Mouse (Mus musculus): ENCODE results near the gene Stxbp1.
A peak's percentile ranks its signal among the peaks of the same experiment; 100 is the strongest.

The Stxbp1 gene

DNA sequence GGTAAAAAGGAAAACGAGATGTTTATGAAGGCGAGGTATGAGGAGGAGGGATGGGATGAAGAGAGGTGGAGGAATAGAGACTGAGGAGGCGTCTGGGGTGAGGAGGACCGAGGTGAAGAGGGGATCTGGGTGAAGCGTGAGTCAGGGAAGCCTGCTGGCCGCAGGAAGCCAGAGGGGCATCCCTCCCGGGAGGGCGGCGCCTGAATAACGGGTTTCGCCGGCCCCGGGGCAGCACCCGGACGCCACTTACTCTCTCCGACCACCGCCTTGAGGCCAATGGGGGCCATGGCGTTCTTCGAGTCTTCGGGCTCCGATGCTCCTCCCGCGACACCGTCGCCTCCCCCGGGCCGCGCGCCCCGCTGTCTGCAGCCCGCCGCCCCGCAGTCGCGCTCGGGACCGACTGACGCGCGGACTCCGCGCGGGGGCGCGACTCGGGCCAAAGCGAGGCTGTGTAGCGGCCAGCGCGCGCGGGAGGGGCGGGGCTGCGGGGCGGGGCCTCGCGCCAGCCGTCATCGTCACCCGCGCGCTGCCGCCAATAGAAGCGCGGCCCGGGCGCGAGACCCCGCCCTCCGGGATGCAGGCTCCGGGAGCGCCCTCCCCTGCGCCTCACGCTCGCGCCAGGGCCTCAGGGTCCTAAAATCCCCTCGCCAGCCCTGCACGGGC lies at the start of gene Stxbp1:
TSS of gene Stxbp1 (minus strand) at position 441 of the 663 bp plus-strand sequence.
- DNase-seq (ENCODE audit: low spot score), result peak; percentile 91

DNA sequence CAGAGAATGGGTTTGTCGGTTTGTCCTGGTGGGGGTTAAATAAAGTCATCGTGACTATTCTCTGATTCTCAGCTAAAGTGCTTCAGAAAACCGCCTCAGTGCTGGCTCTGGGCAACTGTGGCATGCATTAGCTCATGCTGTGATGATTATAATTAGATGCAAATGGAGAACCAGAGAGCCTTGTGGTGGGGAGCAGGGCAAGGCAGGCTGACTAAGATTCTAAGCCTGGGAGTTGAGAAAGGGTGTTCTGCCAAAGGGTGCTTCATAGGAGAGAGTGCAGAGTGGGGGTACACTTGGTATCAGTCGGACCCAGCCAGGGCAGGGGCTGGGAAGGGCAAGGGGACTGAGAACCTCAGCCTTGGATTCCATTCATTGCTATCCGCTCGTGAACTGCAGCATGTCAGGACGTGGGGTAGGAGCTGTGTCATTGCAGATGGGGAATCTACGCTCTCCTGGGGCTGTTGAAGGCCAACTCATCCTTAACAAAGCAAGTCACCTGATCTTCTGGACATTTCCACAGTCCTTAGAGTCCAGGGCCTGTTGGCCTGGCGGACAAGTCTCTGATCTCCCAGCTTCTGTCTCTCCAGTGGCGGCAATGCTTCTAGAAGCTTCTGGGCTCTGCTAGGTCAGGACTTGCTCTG lies 49.6 kb upstream of the Stxbp1 start:
- DNase-seq (ENCODE audit: low spot score), result no peak

DNA sequence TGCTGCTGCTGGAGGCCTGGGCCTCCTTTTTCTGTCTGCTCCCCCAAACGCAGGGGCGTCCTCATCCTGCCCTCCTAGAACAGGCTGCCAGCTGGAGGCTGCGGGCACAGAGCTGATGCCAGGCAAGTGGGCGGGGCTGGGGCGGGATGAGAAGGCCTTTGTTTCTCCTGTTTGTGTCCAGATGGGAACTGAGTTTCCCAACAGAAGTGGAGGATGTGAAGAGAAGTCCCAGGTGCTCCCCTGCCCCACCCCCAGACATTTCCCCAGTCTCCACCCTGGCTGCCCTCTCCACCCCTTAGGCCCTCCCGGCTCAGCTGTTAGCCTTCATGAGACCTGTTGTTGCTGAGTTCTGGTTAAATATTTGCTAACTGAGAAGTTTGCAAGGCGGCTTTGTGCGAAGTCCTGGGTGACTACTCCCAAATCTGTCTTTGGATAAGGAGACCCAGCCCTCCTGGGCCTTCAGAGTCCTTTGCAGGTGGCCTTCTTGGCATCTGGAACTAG lies 48.6 kb upstream of the Stxbp1 start:
- DNase-seq (ENCODE audit: low spot score), result no peak

DNA sequence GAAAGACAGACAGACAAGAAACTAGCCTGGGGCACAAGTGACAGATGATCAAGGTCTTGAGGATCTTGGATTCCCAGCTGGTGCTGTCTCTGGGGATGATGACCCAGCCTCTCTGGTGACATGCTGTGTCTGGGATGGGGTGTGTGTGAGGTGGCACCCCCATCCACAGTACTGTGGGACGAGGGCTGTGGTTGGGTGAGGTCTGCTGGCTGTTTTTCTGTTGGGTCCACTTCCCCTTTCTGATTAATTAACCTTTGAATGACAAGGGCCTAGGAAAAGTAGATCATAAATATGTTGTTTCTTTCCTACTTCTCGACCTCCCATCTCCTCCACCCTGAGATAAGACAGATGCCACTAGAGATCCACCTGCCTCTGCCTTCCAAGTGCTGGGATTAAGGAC lies 47.1 kb upstream of the Stxbp1 start:
- no peak for DNase-seq (ENCODE audit: low spot score)

DNA sequence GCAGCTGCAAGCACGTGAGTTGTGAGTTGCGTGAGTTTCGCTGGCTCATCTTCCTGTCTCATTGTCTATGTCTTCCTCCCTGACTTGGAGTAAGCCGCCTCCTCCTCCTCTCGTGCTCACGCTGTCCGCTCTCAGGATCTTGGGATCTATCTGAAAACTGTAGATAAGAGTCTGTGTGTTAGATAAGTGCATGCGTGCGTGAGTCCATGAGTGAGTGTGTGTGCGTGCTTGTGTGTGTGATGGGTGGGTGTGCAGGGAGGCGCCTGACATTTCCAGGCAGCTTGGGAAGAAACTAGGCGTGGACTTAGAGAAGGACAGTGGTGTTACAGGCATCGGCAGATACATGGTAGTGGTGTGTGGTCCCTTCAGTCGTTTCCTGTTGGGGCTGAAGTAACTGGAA lies 45.4 kb upstream of the Stxbp1 start:
- DNase-seq (ENCODE audit: low spot score), result no peak

DNA sequence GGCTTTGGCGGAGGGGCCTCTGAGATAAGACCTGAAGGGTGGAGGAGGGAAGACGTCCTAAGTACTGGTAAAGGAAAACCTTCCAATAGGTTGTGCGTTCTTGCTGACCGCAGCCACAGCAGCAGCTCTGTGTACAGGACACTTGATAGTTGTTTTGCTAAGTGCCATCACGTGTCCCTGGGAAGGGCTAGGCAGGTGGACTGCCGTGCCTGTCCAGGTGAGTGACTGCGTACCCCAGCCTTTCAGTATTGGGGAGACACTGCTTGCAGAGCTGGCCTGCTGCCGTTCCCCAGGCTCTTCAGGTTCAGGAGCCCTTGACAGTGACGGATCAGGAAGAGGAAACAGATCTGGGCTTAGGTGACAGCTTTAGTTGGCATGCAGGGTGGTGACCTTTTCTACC lies 44.2 kb upstream of the Stxbp1 start:
- no peak for DNase-seq (ENCODE audit: low spot score)

DNA sequence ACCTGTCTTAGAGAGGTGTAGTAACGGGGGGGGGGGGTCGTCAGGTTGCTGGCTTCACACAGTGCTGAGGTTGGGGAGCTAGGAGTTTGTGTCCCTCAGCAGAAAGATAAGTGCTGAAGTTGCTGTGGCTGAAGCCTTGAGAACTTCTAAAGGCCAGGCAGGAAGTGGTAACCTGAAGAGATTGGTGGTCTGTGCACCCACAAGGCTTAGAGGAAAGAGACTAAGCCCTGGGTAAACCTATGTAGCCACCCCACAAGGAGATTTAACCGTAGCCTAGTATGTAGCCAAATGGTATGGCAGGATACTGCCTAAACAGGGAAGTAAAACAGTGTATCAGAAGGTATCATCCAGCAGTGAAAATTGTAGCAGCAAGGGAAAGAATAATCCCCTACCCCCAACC lies 43.2 kb upstream of the Stxbp1 start:
- DNase-seq (ENCODE audit: low spot score), result no peak

DNA sequence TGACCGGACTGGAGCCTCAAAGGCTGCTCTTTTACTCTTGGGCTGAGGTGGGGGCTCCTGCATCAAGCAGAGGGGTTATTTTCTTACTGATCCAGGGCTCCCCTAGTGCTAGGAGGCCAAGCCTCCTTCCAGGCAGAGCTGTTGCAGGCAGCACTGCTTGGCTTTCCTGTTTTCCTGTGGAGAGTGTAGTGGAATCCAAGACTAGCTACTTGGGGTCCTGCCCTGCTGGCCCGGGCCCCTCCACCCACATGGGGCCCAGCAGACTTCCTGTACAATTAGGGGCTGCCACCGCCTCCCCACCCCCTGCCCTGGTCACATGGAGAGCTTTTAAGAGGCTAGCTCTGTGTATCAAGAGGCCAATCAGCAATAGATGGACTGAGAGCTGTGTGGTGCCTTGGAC lies 41.5 kb upstream of the Stxbp1 start:
- no peak for DNase-seq (ENCODE audit: low spot score)

DNA sequence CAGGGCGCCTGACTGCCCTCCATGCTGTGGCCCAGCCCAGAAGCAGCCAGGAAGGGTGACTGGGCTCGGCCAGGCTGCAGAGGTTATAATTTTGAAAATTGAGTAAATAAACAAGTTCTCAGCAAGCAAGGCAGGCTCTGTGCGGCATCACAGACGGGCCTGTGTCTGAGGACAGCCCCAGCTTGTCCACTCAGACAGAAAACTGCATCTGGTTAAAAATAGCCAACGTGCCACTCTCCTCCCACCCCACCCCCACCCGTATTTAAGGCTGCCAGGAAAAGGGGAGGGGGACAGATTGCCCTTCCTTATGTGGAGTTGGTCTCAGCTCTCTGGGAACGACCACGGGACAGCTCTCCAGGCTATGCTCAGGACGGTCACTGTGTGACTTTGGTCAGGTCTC lies 41.0 kb upstream of the Stxbp1 start:
- DNase-seq (ENCODE audit: low spot score), result no peak

DNA sequence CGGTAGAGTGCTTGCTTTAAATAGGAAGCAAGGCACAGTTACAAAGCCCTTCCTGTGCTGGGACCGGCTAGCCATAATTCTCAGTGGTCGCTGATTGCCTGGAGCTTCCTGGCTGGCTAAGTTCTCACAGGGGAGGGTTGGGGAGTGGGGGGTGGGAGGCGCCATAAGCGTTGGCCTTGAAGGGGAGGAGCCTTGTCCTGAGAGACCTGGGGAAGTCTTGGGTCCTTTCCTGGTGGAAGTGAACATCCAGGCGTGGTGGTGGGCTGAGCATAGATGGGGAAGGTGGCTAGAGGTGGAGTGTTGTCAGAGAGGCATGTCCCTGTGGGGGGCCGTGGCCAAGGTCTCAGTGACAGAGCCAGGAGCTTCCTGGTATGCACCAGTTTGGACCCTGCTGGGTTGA lies 37.7 kb upstream of the Stxbp1 start:
- DNase-seq (ENCODE audit: low spot score), result no peak

DNA sequence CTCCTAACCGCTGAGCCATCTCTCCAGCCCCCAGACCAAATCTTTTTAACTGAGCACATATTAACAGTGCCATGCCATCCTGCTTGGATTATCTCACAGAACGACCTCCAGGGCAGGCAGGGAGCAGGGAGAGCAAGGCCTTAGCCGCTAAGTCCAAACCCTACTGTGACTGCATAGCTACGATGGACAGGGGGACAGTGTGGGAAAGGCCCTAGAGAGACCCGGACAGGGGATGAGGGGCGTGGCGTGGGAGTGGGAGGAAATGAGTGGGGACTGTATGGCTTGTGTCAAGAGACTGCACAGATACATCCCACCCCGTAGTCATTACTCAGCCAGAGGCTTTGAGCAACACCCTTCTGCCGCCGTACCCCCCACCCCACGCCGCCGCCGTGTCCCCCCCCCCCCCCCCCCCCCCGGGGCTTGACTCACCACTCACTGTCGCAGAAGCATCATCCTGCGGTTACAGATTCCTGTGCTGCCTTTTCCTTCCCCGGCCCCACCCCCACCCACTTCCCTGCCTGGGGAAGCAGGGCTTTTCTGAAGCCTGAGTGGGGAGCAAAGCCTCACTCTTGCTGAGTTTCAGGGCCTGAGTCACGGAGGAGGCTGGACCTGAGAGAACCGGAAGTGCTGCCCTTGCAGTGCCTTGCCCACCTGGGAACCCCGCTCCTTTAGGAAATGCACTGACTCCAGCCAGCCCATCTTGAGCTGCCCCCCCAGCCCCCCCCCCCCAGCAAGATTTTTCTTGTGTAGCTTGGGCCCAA lies 35.4 kb upstream of the Stxbp1 start:
- DNase-seq (ENCODE audit: low spot score), result no peak

DNA sequence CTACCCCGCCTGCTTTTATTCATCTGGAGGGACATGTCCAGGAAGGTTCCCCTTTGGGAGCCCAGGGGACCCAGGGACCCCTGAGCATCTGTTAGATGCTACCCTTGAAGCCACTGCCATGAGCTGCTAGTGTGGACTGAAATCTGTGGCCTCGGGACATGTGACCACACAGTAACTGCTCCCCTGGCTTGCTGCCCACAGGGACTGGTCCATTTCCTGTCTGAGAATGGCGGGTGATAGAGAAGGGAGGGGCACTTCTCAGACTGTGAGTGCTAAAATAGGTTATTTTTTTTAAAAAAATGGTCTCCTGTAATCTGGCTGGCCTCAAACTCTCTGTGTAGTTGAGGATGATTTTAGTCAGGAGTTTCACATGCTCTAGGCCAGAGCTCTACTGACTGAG lies 34.7 kb upstream of the Stxbp1 start:
- DNase-seq (ENCODE audit: low spot score), result peak; percentile 63

DNA sequence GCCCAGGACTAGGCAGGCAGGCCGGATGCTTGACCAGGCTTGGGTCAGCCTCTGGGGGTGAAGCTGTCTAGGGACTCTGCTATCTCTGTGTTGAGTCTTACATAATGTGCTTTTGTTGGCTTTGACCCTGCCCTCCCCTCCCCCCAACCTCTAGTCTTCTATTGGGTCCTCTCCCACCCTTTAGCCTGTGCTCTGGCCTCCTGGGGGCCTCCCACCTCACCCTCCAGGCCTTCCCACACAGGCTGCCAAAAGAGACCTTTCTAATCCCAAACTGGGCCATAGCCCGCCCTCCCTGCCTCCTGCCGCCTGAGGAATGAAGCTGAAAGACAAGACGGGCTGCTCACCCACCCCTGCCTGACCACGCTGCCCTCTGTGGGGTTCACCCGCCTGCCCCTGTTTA lies 34.0 kb upstream of the Stxbp1 start:
- no peak for DNase-seq (ENCODE audit: low spot score)

DNA sequence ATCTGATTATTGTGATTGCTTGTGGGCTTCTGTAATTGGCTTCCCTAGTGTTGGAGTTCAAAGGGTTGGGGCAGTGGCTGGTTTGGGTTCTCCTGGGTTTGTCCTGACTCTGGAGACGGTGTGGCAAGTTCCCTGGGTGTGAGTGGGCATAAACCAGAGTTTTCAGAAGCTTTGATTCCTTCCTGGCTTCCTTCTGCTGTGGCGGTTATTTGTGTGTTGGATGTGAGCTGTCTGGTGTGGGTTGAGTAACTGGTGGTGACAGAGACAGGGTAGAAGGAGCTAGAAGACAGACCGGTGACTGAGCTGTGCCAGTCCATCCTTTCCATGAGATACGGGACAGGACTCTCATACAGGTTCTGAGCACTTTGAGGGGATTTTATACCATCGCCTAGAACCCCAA lies 32.5 kb upstream of the Stxbp1 start:
- no peak for DNase-seq (ENCODE audit: low spot score)

DNA sequence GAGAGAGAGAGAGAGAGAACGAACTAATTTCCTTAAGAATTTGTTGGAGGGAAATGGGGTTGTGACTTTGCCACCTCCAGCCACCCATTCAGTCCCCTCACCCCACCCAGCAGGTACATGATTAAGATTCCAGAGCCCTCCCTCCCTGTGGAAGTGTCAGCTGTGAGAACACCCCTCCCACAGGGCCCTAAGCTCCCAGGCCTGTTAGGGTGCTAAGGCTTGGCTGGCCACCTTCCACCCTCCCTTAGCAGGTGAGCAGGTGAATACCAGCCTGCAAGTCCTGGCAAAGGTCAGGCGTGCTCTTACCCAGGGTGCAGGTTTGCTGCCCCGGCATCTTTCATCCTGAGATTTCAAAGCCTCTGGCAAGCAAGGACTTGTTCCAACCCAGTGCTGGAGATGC lies 31.4 kb upstream of the Stxbp1 start:
- DNase-seq (ENCODE audit: low spot score), result no peak

DNA sequence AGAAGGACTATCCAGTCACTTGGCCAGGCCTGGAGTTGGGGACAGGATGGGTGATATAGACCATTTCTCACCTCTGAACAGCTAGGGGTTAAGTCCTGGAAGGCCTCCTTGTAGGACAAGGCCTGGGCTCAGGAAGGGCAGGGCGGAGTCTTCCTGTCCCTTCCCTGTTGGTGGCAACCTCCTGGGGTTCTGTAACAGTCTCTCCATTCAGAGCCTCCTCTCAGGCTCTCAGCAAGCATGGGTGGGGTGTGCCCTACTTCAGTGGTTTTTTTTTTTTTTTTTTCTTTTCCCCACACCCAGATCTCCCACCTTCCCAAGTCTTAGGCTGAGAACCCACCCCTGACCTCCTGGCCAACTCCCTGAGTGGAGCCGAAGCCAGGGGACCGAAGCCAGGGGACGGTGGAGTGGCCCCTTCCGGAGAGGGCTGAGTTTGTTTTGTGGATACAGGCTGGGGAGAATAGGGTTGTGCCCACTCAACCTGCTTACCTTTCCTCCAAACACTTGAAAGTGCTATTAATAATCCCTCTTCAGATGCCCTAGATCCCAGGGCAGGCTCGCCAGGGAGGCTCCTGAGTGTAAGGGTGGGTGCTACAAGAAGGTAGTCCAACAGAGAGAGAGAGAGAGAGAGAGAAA lies 30.8 kb upstream of the Stxbp1 start:
- no peak for DNase-seq (ENCODE audit: low spot score)

DNA sequence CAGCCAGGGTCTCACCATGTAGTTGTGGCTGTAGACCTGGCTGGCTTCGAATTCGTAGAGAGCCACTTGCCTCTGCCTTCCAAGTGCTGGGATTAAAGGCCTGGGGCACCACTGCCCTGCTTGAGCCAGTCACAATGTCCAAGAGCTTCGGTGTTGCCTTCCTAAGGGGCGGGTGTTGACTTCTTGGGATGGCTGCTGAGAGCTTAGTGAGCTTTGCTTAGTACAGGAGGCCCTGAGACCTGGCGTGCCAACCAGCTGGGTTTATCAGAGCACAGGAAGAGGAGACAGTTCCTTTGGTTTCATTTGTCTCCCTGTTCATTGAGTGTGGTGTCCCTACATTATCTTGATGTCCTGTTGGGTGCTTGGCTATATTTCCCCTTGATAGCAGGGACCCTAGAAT lies 30.3 kb upstream of the Stxbp1 start:
- DNase-seq (ENCODE audit: low spot score), result no peak

DNA sequence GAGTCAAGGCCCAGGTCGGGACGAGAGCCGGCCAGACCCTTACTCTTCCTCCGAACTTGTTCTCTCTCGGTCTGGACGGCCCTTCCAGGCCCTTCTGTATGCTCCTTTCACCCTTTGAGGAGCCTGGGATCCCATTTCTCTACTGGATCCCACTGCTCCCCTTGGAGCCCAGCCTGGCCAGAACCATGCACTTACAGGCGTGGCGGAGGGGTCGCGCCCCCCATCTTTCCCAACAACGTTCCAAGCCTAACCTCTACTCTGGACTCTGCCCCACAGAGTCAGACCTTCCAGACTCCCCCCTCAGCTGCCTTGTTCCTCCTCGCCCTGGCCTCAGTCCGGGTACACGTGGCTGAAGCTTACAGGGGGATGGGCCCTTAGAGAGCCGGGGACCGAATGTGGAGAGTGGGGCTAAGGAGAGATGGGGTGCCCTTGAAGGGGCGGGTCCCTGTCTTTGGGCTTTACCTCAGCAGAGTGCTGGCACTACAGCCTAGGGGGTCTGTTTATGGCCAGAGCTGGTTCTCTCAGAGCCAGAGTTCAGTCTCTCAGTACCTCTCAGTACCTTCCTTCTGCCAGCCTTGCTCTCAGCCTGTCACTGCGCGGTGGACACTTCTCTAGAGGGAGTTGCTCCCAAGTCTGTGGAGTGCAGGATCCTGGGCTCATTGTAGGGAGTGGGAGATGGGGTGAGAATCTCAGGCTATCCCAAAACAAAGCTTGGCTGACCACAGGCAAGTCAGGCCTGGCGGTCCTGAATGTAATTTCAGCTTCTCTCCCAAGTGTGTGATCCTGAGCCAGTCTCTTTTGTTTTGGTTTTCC lies 29.7 kb upstream of the Stxbp1 start:
- no peak for DNase-seq (ENCODE audit: low spot score)

DNA sequence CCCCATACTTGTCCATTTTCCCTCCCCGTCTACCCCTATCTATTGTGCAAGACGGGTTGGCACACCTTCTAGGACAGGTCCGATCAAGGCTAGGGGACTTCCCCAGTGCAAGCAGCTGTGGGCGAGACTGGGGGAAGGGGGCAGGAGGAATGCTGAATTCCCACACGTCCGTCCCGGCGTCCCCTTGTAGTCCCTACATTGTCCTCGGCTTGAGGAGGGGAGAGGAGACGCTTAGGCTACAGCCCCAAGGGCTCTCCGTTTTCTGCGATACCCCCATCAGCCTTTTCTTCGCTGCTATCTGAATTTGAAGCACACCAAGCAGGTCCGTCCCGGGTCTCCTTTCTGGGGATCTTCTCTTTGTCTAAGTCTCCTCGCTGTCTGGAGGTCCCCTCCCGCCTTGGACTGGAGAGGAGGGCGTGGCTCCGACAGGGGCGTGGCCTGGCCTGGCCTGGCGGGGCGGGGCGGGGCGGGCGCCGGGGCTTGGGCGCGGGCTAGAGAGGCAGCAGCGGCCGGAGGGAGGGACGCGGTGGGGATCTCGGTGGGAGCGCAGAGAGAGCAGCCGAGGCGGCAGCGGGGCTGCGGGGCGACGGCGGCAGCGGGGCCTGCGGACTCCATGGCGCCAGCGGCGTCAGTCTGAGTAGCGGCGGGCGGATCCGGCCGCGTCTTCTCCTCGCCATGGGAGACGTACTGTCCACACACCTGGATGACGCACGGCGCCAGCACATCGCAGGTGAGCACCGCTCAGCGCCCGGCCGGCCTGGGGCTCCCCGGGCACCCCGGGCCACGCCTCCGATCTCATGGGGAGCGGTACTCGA lies 28.8 kb upstream of the Stxbp1 start, which contains the start of gene Fam129b:
TSS of gene Fam129b (plus strand) at position 440 of the 815 bp plus-strand sequence.
- DNase-seq (ENCODE audit: low spot score), result peak; percentile 88

DNA sequence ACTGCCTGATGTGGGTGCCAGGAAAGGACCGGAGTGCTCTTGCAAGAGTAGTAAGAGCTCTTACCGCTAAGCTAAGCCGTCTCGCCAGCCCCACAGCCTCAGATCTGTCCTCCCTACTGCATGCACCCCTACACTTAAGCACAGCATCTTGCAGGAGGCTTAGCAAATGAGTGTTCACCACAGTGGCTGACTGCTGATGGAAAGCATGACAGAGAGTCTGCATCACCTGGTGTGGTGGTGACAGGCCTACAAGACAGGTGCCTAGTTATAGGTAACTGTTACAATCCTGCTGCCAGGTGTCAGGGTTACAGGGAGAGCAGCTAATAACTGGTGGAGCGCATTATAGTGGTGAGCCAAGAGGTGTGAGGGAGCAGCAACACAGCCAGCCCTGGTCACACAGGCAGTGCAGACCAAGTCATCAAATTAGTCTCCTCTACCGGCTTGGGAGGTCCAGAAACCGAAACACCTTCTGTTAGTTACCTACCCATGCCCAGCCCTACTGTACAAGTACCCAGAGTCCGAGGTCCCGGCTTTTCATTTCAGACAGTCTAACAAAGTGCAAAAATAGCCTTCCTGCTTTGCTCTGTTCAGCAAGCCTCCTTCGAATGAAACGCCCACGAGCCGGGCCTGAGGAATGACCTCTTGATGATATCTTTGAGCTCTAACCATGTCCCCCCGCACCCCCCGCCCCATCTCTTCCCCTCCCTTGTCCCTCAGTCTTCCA lies 28.1 kb upstream of the Stxbp1 start:
- no peak for DNase-seq (ENCODE audit: low spot score)
